Mouse (Mus musculus): ENCODE measurements around the gene Colgalt1.

Colgalt1 gene

DNA sequence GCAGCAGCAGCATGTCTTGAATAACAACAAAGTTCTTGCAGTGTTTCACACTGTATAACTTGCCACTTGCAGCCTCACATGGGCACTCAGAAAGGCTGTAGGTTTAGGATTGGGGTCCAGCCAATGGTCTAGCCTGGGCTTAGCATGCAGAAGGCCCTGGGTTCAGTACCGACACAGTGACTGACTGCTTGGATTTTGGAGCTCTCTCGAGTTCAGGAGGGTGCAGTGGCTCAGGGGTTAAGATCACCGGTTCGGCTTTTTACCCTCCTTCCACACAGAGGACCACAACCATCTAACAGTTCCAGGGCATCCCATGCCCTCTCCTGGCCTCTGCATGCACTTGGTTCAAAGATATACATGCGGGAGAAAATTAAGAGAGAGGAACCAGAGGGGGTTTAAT, 19.8 kb upstream of the Colgalt1 start:
- DNase-seq (ENCODE audit: low spot score in 2 of 2), result no peak

DNA sequence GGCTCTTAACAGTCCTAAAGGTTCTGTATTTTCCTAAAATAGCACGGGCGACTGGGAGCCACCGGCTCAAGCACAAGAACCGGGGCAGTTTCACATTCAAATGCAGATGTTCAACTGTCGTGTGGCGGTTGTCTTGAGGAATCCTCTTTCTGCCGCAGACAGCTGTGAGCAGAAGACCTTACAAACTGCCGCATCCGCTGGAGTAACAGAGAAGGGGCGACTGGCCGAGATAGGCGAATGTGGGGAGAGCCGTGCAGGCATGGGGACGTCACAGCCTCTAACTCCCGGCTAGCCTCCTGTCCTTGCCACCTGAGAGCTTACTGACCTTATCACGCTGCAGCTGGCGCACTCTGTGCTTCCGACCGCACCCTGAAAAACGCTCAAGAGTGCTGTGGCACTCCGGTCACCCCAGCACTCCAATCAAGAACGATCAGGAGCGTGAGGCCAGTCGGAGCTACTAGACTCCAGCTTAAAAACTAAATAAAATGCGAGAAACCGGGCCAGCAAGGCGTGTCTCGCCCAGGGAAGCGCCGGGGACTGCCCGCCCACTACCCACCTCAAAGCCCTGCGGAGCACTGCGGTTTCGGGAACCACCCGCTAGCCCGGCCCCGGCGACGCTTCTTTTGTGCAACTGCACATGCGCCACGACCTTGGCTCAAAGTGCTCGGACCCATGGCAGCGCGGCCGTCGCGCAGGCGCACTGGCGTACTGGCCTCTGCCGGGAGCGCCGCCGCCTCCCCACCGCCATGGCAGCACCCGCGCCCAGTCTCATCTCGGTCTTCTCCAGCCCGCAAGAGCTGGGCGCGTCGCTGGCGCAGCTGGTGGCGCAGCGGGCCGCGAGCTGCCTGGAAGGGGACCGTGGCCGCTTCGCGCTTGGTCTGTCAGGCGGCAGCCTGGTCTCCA, 19.1 kb upstream of the Colgalt1 start, which contains the start of gene Pgls:
TSS of gene Pgls (plus strand) at position 706 of the 903 bp plus-strand sequence.
- peak; percentile 92 to 95 for DNase-seq (ENCODE audit: low spot score in 2 of 2)

DNA sequence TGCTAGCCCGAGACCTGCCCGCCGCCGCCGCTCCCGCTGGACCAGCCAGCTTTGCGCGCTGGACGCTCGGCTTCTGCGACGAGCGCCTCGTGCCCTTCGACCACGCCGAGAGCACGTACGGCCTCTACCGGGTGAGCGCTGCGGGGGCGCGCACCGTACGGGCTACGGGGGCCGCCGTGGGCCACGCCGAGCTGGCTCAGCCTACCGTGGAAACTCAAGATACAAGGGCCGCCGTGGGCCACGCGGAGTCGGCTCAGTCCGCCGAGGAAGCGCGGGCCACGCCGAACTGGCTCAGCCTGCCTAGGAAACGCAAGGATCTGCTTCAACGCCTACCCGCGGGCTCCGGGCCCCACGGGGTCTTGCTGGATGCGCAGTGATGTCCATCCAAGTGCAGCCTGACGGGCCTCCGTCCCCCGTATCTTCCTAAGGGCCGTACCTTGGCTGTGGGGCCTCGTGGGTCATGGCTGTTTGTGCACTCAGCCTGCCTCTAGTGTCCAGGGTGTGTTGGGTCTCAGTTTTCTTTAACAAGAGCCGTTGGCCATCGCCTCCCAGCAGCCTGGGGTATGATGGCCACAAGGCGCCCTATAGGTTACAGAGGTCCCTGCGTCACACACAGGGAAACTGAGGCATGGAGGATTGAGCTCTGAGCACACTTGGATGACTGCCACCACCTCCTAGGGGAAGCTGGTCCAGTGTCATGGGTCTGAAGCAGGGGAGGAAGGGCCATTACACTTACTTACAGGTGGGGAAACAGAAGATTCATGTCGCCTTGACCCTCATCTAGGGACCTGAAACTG, 18.2 kb upstream of the Colgalt1 start:
- DNase-seq (ENCODE audit: low spot score in 2 of 2), result peak; percentile 81 to 84

DNA sequence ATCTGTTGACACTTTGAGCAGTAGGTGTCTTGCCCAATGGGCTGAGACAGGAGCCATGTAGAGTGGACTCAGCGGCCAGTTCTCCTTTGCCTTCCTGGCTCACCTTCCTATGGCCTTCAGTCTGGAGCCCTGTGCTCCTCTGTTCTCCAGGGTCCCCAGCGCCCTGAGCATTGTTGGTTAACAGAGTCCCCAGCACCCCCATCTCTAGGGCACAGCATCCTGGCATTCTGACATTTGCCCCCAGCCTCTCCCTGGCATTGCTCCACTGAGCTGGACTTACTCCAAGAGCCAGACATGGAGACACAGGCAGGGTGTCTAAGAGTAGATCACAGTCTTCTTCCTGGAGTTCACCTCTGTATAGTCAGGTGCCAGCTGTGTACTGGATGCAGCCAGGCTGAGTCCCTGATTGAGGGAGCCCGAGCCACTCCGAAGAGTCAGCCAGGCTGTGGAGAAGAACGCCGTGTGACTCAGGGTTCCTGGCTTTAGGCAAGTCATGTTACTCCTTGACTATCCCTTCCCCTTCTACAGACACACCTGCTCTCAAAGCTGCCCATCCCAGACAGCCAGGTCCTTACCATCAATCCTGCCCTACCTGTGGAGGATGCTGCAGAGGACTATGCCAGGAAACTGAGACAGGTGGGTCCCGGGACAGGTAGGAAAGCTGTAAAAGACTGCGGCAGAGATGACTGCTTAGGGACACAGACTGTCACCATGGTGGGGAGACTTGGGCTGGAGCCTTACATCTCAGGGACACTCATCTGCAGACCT, 17.1 kb upstream of the Colgalt1 start:
- DNase-seq (ENCODE audit: low spot score in 2 of 2), result no peak

DNA sequence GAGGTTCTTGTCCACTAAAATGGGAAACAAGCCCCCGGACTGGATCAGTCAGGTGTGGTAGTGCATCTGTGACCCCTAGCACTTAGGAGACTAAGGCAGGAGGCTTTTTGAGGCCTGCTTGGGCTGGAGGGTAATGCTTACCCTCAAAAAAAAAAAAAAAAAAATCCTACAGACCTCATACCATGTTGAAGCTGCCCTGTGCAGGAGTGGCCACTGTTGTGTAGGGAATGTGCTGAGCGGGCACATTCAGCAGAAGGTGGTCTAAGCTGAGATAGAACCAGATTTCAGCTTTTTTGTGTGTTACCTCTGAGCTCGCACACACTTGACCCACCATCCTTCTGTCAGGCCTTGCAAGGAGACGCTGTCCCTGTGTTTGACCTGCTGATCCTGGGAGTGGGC, 16.5 kb upstream of the Colgalt1 start:
- DNase-seq (ENCODE audit: low spot score in 2 of 2), result no peak

DNA sequence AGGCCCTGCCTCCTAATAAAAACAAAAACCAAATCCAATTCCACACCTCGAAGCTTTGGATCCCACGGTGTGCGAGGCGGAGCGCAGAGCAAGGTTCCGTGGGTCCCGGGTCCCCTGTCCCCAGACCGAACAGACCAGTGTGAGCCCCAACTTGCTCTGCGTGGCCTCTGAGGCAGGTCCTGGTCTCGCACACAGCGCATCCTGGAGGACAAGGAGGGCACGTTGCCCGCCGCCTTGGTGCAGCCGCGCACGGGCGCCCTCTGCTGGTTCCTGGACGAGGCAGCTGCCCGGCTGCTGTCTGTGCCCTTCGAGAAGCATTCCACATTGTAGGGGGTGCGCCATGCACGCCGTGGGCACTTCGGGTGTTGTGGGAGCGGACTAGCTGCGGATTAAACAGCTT, 14.9 kb upstream of the Colgalt1 start:
- DNase-seq (ENCODE audit: low spot score in 2 of 2), result peak; percentile 74 to 83

DNA sequence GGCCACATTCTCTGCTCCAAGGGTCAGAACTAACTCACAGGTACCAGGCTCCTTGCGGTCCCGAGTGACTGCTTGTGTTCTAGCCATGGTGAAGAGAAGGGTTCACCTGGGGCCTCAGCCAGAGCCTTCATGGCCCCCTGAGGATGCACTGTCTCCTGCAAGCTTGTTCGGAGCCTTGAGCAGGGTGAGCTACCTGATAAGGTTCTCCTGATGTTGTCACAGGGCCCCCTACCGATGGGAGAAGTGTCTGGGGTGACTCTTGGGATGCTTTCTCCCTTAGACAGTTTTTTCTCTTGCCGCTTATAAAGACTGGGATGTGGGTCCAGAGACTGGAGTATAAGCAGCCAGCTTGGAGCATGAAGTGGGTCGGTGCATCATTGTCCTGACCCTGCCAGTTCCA, 14.4 kb upstream of the Colgalt1 start:
- DNase-seq (ENCODE audit: low spot score in 2 of 2), result no peak

DNA sequence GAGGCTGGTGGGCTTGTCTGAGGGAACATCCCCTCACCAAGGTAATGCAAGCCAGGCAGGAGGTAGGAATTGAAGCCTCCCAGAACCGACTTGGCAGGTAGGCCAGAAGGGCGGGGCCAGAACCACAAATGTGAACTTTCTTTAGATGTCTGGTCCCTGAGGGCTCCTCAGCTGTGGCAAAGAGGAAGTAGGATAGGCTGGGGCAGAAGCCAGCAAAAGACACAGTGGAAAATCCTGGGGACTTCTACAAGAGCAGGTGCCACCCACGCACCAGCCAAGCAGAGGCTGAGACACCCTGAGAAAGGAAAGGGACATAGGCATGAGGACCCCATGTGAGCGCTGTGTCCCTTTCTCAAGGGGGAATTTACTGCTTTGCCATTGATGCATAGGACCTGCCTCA, 14.0 kb upstream of the Colgalt1 start:
- DNase-seq (ENCODE audit: low spot score in 2 of 2), result no peak

DNA sequence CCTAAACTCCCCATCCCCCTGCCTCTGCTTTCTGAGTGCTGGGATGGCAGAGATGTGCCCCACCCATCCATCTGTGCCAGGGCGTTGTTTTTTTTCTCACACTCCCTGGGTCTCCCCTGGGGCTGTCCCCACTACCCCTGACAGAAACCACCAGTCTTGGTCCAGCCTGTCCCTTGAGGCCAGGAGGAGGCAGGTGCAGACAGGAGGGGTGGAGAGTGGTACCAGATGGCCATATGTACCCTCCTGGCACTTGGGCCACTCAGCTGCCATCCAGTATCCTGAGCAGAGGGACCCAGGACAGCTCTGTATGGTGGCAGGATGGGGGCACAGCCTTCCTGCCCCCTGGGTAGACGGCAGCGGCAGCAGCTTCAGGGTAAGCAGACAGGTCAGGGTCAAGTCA, 13.3 kb upstream of the Colgalt1 start, which contains the start of gene Fam129c:
TSS of gene Fam129c (plus strand) at position 198 of the 400 bp plus-strand sequence.
- DNase-seq (ENCODE audit: low spot score in 2 of 2), result no peak

DNA sequence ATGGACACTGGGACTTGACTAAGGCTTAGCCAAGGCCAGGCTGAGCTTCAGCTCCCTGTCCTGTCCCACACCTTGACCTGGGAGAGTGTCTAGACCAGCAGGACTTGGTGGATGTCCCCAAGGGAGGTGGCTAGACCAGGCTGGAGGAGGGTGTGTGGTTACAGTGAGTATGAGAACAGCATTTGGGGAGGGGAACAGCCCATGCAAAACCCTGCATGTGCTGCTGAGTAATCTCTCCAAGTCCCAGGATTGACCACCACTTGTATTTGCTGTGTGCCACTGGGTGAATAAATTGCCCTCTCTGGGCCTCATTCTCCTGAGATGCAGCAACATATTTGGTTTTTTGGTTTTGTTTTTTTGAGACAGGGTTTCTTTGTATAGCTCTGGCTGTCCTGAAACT, 12.4 kb upstream of the Colgalt1 start:
- DNase-seq (ENCODE audit: low spot score in 2 of 2), result no peak

DNA sequence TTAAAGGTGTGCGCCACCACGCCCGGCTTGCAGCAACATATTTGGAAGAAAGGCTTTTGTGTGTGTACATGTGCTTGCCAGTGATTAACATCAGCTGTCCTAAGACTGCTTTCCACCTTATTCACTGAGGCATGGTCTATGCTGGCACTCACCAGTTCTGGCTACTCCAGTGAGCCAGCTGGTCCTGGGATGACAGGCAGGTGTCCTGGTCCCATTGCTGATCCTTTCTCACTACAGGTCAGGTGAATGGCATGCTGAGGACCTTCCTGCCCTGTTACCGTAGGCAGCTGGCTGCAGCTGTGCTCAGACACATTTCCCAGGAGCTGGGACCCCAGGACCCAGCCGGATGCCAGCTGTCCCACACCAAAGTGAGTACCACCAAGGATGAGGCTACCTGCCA, 12.0 kb upstream of the Colgalt1 start:
- no peak for DNase-seq (ENCODE audit: low spot score in 2 of 2)

DNA sequence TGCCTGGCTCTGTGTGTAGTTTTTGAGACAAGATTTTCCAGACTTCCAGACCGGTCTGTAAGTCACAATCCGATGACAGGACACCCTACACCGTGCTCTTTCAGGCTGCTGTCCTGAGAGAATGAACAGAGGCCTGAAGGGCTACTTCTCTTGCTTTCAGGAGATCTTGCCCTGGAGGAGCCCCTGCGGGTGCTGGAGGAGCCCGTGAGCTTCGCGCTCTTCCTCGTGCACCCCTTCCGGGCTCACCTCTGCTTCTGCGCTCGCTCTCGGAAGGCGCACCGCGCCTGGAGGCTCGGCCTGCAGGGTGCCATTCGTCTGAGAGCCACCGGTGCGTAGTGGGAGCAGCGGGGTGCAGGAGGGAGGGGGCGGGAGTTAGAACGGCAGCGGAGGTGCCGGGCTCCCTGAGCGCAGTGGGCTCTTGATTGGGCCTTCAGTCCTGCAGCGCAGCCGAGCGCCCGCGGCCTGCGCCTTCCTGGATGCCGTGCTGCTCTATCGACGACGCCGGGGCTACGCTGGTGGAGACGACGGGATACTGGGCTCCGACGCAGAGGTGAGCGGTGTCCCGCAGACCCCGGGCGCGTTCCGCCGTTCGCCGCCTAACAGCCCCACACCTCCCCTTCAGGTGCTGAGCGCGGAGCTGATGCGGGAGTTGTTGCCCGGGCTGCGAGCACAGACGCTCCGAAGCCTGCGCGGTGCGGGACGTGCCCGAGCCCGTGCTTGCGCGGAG, 8.7 kb upstream of the Colgalt1 start:
- no peak for DNase-seq (ENCODE audit: low spot score in 2 of 2)

DNA sequence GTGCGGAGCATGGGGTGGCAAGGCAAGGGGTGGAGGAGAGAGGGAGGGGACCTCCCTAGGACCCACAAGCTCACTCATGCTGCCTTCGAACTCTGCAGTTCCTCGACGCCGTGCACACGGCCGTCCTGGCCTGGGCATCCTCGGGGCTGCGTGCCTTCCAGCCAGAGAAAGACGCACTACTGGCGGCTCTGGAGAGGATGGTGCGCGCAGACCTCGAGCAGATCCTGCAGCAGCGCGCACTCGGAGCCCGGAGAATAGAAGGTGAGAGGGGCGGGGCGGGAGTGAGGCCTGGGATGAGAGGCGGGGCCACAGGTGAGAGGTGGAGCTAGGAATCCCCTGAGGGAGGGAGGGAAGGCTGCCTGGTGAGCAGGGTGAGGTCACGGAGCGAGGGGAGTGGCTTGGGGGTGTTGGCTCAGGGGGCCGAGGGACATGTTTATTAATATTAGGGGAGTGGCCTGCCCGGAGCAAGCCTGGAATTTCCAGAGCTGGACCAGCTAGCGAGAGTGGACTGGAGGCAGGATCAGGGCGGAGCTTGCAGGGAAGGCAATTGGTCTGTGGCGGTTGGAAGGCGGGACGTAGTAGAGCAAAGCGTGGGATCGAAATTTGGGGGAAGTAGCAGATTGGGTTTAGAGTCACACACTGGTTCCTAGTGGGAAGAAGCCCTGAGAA, 8.0 kb upstream of the Colgalt1 start:
- DNase-seq (ENCODE audit: low spot score in 2 of 2), result no peak

DNA sequence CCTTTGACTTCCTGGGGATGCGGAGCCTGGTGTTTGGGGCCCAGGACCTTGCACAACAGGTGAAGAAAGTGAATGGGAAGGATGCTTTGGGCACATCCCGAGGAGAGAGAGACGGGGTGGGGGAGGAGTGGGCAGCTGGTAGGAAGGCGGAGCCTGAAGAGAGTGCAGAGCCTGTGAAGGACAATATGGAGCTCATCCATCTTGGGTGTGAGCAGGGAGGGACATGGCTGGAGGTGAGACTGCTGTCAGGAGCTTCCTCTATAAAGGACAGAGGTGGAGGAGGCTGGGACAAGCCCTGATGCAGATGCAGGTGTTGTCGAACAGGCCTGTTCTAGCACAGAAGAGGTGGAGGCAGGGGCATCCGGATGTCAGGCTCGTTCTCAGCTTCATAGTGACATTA, 6.8 kb upstream of the Colgalt1 start:
- DNase-seq (ENCODE audit: low spot score in 2 of 2), result no peak

DNA sequence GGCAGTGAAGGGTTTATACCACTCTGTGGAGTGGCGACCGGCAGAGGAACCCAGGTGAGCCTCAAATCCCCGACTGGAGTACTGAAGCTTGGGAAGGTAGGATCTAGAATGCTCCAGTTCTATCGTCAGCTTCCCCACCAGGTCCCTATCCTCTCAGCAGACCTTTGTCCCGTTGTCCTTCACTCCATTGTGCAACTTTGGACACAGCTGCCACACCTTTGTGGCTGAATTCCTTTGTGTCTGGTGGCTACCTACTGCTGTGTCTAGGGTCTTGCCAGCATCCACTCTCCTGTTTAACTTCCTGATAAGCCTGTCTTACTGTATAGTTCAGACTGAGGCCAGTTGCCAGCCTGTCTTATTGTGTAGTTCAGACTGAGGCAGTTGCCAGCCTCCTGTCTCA, 1.3 kb downstream of the Colgalt1 start:
- DNase-seq (ENCODE audit: low spot score in 2 of 2), result no peak

DNA sequence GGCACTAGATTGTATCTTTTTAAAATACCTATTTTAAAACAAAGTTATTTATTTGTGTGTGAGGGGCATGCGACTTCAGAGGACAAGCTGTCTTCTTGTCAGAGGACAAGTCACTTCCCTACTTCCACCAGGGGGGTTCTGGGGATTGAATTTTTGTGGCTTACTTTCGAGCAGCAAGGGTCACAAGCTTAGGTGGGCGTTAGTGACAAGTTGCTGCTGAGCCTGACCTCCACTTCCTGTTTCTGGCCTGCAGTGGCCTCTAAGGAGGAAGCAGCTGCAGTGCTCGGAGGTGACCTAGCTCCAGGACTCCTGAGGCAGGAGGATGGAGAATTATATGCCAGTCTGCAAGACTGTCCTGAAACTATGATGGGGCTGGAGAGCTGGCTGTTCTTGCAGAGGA, 2.6 kb downstream of the Colgalt1 start:
- DNase-seq (ENCODE audit: low spot score in 2 of 2), result no peak

DNA sequence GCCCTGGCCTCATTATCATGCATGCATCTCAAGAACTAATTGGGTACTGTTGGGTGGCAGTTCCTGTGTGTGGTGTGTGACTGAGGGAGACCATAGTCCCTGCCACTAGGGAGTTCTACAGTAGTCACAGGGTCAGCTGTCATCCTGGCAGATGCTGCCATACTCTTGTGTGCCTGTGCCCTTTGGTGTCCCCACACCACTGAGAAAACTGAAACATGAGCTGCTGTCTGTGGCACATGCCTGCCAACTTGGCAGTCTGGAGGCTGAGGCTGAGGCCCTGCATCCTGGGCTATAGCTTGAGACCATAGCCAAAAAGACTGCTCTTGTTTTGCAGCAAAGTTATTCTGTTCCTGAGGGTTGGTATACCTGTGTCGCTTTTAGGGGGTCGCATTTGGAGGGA, 9.0 kb downstream of the Colgalt1 start:
- no peak for DNase-seq (ENCODE audit: low spot score in 2 of 2)

DNA sequence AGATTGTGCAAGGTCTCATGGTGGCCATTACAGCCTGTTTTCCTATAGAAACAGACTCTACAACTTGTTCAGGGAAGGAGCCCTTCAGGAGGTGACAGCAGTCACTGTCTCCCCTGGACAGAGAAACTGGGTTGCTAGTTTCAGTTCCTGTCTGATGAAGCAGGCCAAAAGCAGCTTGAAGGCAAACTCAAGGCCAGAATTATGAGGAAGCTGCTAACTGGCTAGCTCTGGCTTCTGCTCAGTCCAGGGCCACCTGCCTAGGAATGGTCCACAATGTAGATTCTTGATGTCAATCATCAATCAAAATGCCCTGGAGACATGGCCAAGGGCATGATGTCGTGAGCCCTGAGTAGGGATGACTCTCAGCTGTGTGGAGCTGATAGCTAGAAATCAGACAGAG, 14.3 kb downstream of the Colgalt1 start:
- DNase-seq (ENCODE audit: low spot score in 2 of 2), result no peak

DNA sequence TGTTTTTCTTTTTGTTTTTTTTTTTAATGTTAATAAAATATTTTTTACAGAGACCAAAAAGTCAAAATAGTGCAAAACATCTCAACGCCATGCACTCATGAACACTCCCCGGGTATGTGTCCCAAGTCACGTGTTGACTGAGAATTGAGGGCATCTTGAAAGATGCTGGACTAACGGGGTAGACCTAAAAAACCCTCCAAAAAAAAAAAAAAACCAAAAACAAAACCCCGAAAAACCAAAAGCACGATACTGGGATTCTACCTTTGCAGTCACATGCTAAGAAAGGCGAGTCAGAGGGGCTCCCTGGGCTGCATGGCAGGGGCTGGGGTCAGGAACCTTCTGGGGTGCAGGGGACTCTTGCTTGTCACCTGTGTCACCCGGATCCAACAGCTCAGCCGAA, 16.0 kb downstream of the Colgalt1 start:
- no peak for DNase-seq (ENCODE audit: low spot score in 2 of 2)

DNA sequence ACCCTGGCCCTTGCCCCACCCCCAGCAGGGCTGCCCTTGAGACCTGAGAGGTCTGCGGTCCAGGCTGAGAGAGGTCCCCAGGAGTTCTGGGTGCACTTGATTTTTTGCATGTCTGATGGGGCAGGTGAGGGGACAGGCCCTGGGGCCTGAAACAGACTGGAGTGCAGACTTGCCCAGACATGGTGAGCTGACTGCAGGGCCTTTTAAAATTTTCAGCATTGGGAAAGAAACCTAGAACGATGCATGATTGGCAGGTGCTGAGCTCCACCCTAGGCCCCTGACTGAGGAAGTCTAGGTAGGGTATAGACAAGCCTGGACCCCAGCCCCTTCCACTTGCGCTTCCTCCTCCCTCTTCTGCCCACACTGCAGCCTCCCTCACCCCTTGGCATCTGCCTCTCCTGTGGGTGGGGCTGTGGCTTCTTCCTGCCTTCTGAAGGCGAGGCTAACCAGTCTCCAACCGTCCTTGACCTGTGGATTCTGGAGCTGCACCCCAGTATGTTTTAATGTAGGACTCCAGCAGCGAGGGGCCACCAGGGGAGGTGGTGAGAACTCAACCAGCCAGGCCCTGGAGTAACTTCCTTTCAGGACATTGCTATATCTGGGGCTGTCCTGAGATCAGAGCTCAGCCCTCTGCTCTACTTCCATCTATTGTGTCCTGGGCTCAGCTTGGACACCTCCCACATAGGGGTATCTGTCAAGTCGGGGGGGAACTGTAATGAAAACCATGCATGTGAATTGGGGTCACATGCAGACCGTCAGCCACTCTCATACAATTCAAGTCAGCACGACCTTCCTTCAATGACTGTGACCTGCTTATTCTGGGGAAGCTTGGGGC, 16.7 kb downstream of the Colgalt1 start:
- no peak for DNase-seq (ENCODE audit: low spot score in 2 of 2)
